Mouse (Mus musculus) frontal cortex, postnatal 36 days (tissue): Measurements from ENCODE around the gene Nudt3.
A peak's percentile ranks its signal among the peaks of the same experiment; 100 is the strongest.
"Not testable (repeated sequence)": the region's sequence is repeated elsewhere in the genome, so short reads cannot be mapped to it uniquely, and the experiment has no call there.

Experiments
- DNase-seq, 2 experiments: peaks; one replicate each; pipeline ENCODE4 v3.0.0; 2022; ENCODE audit warnings: low spot score in 2 of 2

Gene Nudt3

GRCm38 (mm10) chr17:27635575-27635903, 12.2 kb upstream of the Nudt3 start:
- DNase-seq = not testable (repeated sequence)

DNA sequence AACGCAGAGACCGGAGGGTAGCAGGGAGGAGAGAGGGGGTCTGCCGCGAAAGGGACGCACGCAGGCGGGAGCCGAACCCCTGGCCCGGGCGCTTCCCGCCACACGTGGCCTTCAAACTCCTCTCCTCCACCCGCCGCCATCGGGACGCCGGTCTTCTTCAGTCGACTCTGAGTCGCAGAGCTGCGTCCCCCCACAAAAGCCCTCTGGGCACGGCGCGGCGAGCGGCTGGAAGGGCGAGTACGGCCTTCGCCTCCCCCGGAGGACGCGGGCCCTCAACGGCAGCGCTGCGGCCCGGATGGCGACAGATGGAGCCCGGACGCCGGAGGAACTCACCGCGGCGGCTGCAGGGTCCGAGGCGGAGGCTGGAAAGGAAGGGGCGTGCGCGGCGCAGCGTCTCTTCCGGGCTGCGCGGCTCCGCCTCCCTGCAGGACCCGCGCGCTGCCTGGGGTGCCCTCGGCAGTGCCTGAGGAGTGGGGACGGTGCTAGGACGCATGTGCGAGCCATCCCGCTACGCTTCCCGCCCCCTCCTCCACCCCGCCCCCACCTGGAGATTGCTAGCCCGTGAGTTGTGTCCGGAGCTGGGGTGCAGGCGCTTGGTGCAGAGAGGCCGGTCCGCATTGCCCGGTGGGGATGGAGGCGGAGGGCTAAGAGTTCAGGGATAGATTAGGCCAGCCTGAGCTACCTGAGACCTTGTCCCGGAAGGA, 11.7 kb upstream of the Nudt3 start, which contains the start of gene RPS10-NUDT3:
TSS of gene RPS10-NUDT3 (minus strand) at position 352 of the 704 bp plus-strand sequence.
- peak; percentile 88 for DNase-seq

- peak; percentile 80 to 86 for DNase-seq
These were observed 6.1 kb upstream of the Nudt3 start for GRCm38 (mm10) chr17:27629249-27630020.

GRCm38 (mm10) chr17:27628376-27628775, 5.1 kb upstream of the Nudt3 start:
- DNase-seq = no peak

DNA sequence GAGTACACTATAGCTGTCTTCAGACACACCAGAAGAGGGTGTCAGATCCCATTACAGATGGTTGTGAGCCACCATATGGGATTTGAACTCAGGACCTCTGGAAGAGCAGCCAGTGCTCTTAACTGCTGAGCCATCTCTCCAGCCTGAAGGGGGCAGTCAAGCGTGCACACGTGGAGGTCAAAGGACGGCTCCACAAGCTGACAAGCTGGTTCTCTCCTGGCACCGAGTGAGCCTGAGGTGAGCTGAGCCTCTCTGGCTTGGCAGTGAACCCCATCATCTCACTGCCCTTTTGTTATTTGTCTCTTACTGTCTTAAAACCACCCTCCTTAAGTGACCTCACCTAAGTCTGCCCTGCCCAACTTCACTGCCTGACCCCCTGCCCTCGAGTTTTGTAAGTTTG, 4.2 kb upstream of the Nudt3 start:
- no peak for DNase-seq

DNA sequence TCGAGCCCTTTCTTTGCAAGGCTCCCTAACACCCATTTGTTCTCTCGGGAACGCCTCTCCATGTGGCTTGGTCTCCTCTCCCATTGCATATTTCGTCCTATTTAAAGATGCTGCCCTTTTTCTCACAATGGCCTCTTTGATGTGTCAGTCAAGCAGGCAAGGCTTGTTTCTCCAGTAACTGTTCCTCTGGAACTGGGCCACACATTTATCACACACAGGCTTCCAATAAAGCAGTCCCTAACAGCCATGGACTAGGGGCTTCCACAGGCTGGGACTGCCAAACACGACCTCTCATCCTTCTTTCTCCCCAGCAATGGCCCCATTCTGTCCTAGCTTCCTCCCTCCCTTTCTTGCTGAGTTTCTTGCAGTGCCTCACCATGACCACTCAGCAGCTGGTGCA, 3.4 kb upstream of the Nudt3 start:
- no peak for DNase-seq

GRCm38 (mm10) chr17:27625455-27626251, 2.4 kb upstream of the Nudt3 start:
- DNase-seq = no peak

GRCm38 (mm10) chr17:27622611-27623359, 510 bp downstream of the Nudt3 start:
- peak in 1 of 2 experiments; percentile 37 for DNase-seq

DNA sequence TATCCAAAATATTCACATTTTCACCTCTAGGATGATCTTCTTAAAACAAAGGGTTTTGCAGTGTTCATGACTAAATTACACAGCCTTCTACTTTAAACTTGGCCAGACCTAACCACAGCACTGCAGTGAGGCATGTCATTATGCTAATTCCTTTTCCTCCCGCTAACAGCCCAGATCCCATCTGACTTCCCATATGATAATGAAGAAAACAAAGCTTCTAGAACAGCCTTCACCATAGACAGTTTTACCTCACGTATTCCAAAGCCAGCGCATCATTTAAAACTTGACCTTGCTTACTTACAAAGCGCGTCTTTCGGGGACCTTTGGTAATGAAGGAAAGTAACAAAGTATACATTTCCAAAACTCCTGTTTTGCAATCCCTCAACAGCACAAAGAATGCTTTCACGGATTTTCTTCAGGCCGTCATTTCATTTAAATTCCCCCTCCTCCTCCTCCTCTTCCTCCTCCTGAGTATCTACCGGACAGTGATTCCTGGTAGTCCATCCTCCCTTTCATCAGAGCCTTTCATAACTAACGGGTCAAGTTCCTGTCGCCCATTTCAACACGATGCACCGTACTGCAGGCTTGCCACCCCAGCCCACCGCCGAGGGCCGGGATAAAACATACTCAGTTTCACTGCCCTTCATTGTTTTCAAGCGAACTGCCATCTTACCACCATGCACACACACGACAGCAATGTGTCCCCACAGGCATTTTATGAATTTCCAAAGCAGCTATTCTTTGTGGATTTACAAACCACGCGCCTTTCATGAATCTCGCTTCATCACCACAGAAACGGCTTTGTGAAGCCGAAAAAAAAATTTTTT, 1.4 kb downstream of the Nudt3 start:
- DNase-seq = no peak

DNA sequence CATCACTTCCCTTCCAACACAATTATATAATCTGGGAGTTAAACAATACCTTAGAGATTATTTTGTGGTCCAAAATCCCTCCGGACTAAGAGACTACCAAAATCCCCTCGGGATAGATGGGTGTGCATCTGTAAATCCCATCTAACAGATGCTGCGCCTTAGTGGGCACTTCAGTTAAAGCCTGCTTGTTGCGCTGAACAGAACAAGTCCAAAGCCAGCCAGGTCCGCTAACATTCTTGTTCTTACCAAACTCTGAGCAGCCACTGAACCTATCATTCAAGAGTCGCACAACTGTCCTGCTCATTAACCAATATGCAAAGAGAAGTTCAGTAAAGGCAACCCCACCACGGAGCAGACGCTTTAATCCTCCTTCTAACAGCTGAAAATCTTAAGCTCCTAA, 2.1 kb downstream of the Nudt3 start:
- DNase-seq = no peak

- no peak for DNase-seq
These were observed 7.9 kb downstream of the Nudt3 start for GRCm38 (mm10) chr17:27615388-27615787.

DNA sequence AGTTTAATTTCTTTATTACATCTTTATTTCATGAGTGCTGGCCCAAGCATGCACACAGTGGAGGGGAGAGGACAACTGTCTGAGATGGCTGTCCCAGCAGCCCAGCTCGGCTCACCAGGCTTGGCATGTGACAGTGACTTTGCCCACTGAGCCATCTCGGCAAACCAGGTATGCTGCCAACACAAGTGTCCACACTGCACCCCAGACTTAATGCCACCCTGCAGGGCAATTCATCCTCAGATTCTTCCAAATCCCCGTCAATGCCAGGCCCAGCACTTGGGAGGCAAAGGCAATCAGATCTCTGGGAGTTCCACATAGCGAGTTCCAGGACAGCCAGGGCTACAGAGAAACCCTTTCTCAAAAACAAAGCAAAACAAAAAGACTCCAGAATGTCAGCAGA, 10.3 kb downstream of the Nudt3 start:
- no peak for DNase-seq

DNA sequence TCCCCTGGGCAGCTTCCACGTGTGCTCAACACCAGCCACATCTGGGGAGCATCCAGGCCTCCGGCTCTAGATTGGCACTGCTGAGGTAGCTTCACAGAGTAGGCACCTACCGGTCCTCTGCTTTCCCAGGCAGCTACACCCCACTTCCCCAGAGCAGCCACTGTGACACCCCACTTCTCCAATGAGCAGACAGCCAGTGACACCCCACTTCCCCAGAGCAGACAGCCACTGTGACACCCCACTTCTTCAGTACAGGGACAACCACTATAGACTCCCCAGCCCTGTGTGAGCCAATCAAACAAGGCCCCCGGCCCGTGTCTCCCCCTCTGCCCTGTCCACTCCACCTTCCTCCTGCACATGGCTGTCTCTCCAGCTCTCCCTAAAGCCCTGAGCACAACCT, 11.3 kb downstream of the Nudt3 start:
- DNase-seq = no peak

GRCm38 (mm10) chr17:27611519-27611884, 11.8 kb downstream of the Nudt3 start:
- no peak for DNase-seq

DNA sequence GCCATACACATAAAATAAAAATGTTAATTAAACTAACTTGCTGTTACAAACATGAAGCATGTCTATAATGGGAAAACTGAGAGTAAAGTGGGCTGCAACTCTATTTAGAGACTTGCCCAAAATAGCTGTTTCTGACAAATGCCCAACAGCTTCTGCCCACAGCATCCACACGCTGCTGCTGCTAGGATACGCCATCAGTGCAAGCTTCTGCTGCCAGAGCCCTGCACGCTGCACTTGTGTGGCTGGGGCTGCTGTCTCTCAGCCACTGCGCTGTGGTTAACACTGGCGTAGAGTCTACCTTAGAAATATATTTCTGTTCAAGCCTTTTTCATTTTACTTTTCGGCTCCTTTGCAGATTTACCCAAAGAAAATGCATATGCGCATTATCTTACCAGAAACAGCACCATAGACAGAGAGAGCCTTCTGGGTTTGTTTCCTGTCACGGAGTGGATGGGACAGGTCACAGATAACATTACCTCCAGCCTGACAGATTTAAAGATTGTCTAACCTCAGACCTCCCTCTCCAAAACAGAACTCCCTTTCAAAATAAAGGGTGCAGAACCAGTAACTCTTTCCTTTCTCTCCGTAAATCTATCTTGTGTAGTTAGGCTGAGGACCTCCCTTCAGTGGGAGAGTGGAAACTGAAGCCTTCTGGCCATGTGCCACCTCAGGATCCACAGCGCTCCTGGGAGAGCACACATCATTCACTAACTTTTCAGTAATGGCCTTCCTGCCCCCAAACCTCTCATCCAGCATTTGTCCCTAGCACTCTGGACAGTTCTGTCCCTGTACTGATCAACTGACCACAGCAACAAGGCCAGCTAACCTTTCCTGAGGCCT, 12.4 kb downstream of the Nudt3 start:
- DNase-seq = peak; percentile 65 to 91

DNA sequence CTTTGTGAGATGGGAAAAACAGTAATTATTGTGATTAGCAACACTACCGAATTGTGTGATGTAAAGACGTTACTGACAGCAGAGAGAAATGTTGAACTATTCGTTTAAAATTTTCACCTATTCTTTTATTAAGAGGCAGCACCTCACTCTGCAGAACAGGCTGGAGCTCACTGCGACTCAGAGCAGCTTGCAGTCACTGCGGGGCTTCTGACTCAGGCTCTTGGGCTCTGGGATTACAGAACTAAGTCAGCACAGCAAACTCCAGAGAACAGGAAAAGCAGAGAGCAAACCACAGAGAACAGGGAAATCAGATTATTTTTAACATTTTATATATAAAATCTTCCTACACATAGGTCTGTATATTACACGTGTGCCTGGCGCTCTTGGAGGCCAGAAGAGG, 13.7 kb downstream of the Nudt3 start:
- DNase-seq = no peak

DNA sequence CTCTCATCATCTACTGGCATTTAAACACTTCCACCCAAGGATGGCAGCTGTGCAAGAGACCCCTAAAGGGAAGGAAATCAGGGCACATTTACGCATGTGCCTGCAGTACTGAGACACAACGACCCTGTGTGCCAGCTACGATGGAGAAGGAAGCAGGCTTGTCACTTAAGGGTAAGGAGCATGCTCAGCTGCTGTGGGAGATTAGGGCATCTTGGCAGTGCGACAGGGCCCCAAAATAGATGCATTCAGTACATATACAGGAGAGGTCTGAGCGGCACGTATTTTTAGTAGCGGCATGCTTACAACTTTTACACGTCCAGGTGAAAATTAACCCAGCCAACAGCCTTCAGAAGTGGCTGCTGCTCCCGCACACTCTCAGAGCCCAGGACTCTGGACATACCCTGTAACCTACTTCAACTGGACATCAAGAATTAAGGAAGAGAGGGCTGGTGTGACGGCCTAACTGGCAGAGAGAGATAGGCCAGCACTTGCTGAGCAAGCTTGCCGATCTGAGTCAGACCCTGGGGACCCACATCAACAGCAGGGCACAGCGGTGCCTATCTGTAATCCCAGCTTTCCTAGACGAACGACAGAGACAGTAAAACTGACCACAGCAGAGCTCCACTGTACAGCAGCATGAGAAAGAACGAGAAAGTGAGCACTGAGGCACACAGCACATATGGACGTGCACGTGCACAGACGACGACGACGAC, 19.6 kb downstream of the Nudt3 start:
- DNase-seq = peak in 1 of 2 experiments; percentile 55

DNA sequence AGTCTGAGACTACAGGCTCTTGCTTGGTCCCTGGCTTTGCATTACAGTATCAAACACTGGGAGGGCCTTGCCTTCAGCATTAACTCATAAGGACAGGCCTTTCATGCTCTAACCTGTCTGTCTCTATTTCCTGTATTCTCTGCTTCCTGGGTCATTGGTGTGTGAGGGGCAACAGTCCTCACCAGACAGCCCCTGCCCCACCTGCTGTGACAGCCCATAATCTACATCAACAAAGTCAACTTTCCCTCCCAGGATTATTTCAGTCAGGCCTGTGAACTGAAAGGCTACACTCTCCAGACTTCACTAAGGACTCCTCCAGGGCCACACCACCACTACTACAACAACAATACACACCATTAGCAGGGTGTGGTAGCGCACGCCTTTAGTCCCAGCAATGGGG, 20.3 kb downstream of the Nudt3 start:
- DNase-seq = no peak

GRCm38 (mm10) chr17:27600869-27601268, 22.4 kb downstream of the Nudt3 start:
- DNase-seq = no peak
